Mouse (Mus musculus): ENCODE results near the gene Oxct1. TPM values are rescaled to one million over a fixed set of nuclear protein-coding genes. Genes with fewer than 3 reads are reported as not detected.
A peak's percentile ranks its signal among the peaks of the same experiment; 100 is the strongest.

The Oxct1 gene
- total RNA-seq, 2 experiments from 2014 or later, result 291 to 308 TPM

DNA sequence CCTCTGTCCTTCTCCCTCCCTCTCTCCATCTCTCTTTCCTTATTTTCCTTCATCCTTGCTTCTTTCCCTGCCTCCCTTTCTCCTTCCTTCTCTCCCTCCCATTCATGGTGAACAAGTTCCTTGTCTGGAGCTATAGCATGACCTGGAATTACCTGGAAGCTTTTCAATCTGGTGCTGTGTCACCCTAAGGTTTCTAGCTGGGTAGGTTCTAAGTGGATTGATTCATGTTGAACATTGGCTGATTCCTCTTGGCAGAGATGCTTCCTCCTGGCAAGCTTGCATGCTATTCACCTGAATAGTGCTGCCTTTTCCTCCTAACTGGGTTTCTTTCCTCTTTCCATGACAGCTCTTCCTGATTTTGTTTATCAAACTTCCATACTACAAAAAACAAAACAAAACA is 2.8 kb downstream of the Oxct1 start:
- no peak for DNase-seq

DNA sequence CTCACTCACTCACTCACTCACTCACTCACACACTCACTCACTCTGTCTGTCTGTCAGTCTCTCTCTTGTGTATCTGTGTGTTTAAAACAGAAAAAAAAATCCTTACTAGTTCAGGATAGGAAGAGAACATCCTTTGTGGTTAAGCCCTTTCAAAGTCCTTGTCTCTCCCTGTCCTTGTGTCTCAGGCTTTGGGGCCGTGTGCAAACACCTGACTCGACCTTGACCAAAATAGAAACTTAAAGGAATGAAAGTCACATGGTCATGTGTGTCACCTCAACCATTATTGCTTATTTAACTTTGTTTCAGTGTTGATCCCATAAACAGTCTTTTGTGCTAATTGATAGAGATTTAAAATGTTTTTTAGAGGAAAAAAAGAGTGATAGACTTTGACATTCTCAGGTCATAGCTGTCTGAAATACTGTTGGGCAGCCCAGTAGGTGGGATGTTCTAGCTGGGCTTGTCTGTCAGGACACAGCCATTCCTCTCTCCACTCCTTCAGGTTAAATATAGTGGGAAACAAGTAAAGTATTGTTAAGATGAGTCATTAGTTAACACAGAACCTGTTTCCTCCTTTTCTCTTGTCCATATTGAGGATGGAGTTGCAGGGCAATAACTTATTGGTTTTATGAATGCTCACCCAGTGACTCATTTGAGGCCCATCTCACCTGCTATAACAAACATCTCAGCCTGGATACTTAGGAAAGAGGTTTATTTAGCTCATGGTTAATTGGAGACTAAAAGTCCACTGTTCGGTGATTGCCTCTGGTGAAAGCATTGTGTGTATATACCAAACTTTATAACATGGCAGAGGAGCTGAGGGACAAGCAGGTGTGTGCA is 7.2 kb downstream of the Oxct1 start:
- DNase-seq, result no peak

DNA sequence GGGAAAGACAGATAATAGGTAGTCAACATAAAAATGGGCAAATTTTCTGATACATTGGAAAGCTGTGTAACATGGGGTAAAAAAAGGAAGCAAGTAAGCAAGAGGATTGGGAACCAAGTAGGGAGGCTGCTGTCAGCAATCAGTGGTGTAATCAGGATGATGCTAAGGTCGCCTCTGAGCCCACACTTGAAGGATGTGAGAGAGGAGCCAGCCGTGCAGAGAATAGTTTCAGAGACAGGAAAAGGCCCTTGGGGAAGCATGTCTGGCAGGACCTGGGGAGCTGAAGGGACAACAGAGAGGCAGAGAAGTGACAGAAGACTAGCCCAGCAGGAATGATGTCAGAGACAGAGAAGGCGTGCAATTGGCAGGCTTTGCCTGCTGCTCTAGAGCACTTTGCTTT is 16.2 kb downstream of the Oxct1 start:
- no peak for DNase-seq

DNA sequence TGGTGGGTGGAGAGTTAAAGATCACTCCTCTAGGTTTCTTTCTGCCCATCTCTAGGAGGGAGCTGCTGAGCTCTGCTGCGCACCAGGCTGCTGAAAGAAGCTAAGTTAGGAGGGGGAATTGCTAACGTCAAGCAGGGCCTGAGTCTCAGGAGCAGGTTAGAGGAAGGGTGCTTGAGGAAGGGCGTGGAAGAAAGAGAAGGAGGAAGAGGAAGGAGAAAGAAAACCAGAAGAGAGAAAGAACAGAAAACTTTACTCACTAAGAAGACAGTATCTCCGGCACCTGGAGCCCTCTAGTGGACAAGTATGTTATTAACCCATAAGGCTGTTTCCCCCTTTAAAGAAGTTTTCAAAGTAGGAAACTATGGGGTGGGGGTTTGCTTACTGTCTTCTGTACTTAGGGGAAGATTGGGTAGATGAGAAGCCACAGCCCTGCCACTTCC is 16.9 kb downstream of the Oxct1 start:
- DNase-seq, result no peak

DNA sequence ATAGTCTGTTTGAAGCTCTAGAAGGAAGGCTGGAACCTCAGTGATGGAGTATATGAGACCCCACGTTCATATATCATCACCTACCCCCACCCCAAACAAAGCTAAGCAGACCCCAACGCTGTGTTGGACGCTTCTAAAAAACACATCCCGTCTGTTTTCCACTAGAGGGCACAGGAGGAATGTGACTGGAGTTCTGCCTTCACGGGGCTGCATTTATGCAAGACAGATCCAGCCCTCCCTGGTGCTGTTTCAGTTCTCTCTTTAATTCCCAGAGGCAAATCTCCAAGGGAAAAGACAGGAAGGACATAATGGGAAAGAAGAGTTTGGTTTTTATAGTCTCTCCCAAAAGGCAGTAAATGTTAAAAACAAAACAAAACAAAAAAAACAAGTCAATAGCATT is 30.4 kb downstream of the Oxct1 start:
- DNase-seq, result no peak

DNA sequence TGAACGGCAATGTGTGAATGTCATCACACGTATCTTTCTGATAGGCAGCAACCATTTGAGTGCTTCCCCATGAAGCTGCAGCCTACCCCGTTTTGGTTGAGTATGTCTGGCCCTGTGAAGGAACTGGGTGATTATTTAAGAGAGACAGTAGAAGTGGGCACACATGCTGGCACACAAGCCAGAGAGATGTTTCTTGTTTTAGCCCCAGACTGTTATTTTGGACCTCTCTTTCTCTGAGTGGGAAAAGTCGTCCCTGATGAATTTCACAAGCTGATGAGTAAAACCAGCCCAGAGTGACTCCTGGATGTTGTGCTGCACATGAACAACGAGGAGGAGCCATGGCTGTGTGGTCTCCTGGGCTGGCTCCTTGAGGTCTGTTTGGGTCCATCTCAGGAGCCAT is 37.4 kb downstream of the Oxct1 start:
- no peak for DNase-seq

DNA sequence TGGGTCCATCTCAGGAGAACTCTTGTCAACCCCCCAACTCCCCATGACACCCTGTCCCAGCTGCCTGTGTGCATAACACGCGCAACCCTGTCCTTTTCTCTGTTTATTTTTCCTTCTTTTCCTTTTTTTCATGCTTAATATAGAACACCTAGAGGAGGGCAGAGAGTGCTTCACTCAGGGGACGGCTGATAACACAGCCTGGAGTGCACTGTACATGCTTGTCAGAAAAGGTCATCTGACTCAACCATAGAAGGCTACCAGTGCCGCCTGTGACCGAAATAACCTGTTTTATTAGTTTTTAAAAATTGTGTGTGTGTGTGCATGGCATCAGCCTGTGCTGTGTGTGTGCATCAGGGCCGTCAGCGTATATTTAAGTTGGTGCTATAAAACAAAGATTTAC is 37.8 kb downstream of the Oxct1 start:
- DNase-seq, result no peak

DNA sequence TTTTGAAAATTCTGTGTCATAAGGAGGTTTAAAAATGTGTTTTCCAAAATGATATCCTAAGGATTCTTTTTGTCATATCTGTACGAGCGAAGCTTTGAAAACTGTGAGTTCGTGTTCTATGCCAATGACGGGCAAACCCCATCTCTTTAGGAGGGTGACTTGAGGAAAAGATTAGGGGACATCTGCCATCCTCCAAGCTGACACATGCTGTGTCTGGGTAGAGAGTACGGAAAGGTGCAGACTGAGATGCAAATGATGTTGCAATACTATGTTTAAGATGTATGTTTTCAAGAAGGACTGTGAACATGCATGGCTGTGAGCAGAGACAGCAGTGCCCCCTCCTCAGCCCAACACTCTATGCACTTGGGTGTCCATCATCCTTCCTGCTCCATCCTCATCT is 38.5 kb downstream of the Oxct1 start:
- DNase-seq, result no peak

DNA sequence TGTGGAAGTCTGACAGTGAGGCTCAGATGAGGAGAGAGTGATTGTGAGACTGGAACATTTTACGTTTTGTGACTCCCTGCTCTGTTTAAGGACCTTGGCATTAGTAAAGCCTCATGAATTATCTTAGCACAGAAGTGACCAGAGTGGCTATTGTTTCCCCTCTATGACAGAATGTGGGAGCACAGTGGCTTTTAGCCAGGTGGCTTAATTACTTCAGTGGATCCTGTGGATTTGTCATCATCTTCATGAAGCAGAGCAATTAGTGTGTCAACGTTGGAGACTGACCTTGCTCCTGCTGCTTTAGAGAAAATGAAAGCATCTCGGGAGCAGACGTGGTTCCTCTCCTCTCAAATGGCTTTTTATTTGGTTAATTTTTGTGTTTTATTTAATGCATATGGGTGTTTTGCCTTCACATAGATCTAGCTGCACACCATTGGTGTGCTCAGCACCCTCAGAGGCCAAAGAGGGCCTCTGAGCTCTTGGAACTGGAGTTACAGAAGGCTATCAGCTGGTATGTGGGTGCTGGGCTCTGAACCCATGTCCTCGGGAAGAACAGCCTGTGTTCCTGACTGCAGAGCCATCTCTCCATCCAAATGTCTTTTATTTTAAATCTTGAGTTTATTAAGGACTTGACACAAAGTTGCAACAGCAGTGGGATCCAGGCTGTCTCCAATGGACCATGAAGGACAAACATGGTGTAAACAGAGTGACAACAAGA is 41.2 kb downstream of the Oxct1 start:
- no peak for DNase-seq

DNA sequence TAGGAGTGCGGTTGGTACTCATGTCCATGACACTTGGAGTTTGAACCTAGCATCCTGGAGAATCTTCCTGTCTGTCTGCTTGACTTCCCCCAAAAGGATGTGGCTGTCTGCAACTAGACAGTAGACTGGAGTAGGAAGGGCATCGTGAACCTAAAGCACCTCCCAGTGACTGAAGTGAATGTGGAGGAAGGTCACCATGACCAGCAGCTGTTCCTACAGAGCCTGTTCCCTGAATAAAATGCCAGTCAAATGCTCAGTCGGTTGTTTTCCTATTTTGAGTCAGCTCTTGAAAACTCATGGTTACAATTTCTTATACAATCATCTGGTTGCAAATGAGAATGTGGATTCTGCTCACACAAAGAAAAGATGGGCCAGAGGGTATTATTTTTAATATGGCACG is 51.8 kb downstream of the Oxct1 start:
- DNase-seq, result no peak

DNA sequence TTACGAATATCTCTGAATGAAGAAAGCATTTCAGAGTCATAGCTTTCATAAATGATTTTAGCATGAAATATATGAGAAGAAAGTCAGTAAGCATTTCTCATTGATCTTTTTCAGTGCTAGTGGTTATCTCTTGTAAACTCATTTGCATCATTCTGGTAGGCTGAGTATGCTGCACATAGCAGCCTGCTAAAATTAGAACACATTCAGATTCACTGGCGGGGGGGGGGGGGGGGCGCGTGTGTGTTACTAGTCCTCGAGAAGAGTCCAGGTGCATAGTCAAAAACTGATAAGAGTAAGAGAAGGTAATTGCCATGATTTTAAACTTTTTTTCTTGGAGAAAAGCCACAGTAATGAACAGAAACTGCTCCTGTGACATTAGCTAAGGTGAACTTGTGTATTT is 52.6 kb downstream of the Oxct1 start:
- DNase-seq, result no peak

DNA sequence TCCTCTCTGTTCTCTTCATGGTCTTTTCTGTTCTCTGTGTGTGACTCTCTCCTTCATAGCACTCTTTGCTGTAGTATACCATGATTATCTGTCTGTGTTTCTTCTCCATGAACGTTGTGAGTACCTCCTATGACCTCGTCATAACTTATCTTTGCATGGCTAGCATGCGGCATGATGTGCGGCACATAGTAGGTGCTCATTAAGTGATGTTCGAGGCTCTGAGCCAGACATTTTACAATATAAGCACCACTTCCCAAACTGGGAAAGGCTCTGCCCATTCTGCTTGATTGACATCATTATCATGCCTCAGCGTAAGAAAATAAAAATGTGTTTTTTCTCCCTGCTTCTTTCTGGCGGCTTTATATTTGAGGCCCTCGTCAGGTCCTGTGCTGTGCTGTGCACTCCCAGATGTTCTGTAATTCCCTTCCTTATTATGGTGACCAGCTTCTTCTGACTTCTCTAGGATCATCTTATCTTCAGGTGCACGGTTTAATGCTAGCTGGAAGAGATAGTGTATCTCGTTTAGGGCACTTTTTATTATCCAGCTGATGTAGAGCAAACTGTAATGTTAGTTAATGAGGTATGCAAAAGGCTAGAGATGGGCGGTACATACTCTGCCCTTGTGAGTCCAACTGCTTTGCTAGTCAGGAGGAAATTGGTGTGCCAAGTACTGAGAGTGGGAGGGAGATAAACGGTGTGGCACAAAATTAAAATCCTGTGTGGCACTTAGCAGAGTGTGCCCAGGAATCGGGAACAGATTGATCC is 53.4 kb downstream of the Oxct1 start:
- DNase-seq, result no peak

DNA sequence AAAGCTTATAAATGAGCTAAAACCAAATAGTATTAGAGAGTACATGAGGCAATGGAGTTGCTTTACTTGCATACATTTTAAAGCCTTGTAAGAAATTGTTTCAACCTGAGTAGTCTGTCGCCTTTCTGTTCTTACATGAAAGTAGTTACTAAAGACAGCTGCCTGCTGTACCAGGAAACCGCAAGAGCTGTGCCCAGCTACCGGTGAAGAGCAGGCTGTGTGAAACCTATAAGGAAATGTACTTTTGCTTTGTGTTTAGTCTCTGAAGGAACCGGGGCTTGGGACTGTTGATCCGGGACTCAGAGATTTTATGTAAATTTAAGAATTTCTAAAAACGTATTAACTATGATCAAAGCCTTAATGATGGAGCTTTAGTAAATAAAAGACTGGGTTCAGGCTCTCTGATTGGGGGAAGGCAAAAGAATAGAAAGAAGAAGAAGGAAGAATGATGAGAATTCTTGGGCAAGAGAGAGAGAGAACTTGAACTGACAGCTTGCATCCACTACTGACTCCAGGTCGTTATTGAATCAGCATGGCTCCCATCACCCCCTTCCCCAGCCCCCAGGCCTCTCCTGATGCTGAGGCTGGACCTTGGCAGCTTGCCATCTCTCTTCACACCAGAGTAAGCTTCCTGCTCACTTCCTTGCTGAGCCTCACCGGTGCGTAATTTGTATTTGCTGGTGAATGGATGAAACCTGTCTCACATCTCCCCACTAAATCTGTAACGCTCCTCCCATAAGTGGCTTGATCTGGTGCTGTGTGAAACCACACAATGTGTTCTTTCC is 59.6 kb downstream of the Oxct1 start:
- no peak for DNase-seq

DNA sequence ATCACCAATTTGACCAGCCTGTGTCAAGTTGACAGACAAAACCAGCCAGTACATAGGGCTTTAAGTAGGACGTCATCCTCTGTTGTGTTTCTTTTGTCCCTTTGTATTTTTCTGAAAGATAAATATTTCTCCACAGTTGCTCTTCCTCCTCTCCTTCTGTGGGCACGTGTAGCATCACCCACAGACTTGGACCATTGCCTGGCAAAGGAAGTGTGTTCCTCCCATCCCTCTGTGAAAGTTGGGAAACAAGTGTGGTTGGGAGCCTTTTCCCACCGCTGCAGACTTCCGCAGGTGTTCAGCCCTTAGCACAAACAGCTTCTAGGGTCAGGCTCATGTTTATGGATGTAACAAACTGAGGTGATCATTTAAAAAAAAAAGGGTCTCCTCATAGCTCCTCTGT is 61.3 kb downstream of the Oxct1 start:
- DNase-seq, result no peak

DNA sequence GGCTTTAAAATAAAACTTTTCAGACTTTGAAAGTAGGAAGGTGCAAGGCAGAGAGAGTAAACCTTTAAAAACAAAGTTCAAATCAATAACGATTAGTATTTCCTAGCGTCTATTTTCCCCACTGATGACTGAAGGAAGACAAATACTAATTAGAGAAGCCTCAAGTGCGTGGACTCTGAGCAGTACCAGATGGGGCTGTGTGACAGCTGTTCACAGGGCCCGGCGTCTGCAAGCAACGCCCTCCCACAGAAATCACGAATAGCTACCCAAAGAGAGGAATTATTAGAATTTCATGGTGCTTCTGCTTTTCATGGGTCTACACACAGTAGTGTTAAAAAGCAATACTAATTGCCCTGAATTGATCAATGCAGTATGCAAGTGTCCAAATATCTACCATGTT is 61.7 kb downstream of the Oxct1 start:
- DNase-seq, result peak in 1 of 2 experiments; percentile 24

DNA sequence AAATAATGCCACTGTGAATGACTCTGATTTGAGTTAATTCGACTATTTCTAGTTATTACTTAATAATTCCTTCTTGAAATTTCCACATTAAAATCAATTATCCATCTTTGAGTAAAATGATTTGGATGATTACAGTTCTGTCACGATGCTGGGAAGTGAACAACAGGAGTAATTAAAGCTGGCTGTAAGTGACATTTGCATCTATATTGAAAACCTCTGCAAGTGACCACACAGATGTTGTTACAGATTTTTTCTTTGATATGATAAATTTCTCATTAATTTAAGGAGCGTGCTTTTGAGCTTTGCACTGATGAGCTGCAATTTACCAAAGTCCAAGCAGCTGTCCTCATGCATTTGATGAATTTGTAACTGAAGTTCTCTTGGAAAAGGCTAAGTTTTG is 64.4 kb downstream of the Oxct1 start:
- DNase-seq, result no peak

DNA sequence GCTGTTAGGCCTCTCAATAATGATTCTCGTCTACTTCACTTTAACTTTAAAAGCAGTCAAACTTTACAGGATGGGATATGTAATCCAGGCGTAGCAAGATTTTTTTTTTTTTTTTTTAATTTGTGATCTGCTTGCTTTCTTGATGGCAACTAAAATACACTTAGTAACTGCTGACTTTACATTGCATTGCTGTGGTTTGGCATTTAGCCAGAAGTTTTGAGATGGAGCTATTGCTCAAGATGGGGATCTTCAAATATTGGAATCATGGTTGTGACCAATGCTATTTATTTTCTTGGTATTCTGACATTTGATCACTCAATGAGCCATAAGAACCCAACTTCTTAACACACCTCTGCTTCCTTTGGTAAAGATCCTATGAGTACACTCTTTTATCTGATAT is 66.4 kb downstream of the Oxct1 start:
- DNase-seq, result no peak

DNA sequence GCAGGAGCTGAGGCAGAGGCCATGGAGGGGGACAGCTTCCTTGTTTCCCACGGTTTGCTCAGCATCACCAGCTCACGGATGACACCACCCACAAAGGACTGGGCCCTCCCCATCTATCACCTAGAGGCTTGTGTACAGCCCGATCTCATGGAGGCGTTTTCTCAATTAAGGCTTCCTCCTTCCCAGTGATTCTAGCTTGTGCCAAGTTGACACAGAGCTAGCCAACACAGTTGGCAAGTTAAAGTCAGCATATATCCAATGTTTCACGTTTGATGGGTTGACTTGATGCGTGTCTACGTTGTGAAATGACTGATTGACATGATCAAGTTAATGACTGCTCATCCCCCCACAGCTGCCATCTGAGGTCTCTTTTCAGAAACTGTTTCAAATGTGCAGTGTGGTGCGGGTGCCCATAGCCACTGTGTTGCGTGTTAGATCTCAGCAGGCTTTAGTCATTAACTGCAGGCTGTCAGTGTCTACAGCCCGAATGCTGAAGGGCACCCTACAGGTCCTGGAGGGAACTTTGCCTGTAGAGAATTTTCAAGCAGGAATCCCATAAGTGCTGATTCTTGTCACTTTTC is 74.2 kb downstream of the Oxct1 start:
- no peak for DNase-seq

DNA sequence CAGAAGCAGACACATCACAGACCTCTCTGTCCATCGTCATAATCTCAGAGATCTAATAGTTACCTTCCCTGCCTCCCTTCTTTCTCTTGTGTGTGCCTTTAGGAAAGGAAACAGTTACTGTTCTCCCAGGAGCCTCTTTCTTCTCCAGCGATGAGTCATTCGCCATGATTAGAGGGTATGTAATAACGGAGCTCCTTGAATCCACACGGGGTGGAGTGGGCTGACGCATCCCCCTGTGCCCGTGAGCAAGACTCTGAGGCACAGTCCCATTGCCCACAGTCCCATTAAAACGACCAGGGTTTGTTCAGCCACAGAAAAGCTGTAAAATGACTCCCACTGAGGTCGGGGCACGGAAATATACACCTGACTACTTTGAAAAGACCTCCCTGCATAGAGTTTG is 74.8 kb downstream of the Oxct1 start:
- DNase-seq, result no peak

DNA sequence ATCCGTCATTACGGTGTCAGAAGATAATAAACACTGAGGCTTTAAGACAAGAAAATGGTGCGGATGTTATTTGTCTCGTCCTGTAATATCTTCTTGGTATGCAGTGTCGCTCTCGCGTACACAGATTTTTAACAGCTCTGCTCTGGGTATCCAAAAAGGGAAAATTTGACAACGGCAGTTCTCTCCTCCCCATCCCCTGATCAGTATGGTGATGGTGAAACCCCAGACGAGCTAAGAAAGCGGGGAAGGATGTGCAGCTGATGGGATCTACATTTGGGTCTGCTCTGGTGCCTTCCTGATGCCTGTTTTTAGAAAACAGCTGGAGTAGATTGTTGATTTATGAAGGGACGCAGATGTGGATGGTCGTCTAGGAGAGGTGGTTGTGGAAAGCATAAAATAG is 78.1 kb downstream of the Oxct1 start:
- DNase-seq, result no peak

DNA sequence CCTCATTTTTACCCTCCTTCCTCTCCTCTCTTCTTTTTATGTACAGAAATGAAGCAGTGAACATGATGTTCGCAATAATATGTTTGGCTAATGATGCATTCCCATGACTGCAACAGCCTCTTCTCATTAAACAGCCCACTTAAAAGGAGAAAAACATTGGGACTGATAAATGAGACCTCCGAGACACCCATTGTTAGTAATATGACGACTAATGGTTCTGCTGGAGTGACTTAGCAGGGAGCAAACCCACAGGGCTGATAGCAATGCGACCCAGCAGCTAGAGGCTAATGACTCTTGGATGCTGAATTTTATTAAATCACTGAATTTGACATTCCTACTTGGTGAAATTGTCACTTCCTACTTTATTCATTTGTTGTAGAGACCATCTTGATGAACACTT is 79.3 kb downstream of the Oxct1 start:
- DNase-seq, result no peak

DNA sequence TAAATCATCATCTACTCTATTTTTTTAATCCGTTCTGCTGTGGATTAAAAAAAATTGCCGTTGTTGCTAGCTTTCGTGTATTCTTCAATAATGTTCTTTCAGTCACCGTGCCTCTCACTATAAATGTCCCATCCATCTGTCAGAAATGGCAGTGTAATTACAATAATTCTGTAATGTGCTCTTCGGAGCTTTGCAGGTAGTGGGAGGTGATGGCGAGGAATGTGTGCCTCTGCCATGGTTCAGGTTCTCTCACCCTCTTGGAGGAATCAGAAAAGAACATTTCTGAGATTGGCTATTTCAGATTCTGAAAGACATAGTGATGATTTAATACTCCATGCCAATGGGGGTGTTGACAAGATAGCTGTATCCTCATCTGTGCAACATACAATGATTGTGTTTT is 93.8 kb downstream of the Oxct1 start:
- DNase-seq, result no peak
